Mouse (Mus musculus) R1 (cell line): ENCODE measurements around the gene Trim59.
"Not testable (repeated sequence)": the region's sequence is repeated elsewhere in the genome, so short reads cannot be mapped to it uniquely, and the experiment has no call there.

ENCODE experiments used
- DNase-seq: peaks from one replicate; pipeline ENCODE4 v3.0.0-alpha.2; 2018; ENCODE audit warnings: low read depth, low spot score

The Trim59 gene

GRCm38 (mm10) chr3:69044645-69045399, at the start of gene Trim59:
Trim59 (minus strand) TSS chr3:69044755.
- peak; percentile 96 for DNase-seq

- DNase-seq, result peak; percentile 59
These were observed 19.4 kb upstream of the Trim59 start for GRCm38 (mm10) chr3:69064005-69064404.

- DNase-seq, result no peak
These were observed 18.2 kb upstream of the Trim59 start for GRCm38 (mm10) chr3:69062764-69063163.

GRCm38 (mm10) chr3:69060672-69061071, 16.1 kb upstream of the Trim59 start:
- DNase-seq, result no peak

- DNase-seq, result no peak
These were observed 11.3 kb upstream of the Trim59 start for GRCm38 (mm10) chr3:69055871-69056270.

- no peak for DNase-seq
These were observed 10.3 kb upstream of the Trim59 start for GRCm38 (mm10) chr3:69054760-69055432.

GRCm38 (mm10) chr3:69051894-69052293, 7.3 kb upstream of the Trim59 start:
- DNase-seq, result no peak

- no peak for DNase-seq
These were observed 4.5 kb upstream of the Trim59 start for GRCm38 (mm10) chr3:69049011-69049410.

- no peak for DNase-seq
These were observed 3.1 kb upstream of the Trim59 start for GRCm38 (mm10) chr3:69047684-69048083.

GRCm38 (mm10) chr3:69046509-69046908, 2.0 kb upstream of the Trim59 start:
- DNase-seq, result no peak

- DNase-seq, result peak; percentile 22
These were observed 1.2 kb upstream of the Trim59 start for GRCm38 (mm10) chr3:69045750-69046149.

- no peak for DNase-seq
These were observed 797 bp upstream of the Trim59 start for GRCm38 (mm10) chr3:69045400-69045703.

GRCm38 (mm10) chr3:69044167-69044591, 376 bp downstream of the Trim59 start:
- DNase-seq, result peak; percentile 75

- no peak for DNase-seq
These were observed 3.3 kb downstream of the Trim59 start for GRCm38 (mm10) chr3:69041298-69041697.

GRCm38 (mm10) chr3:69040105-69040504, 4.5 kb downstream of the Trim59 start:
- DNase-seq, result no peak

- DNase-seq, result no peak
These were observed 18.3 kb downstream of the Trim59 start for GRCm38 (mm10) chr3:69026133-69026783.

- no peak for DNase-seq
These were observed 23.8 kb downstream of the Trim59 start for GRCm38 (mm10) chr3:69020764-69021163.

GRCm38 (mm10) chr3:69020285-69020684, 24.3 kb downstream of the Trim59 start:
- peak; percentile 65 for DNase-seq

- DNase-seq, result not testable (repeated sequence)
These were observed 25.9 kb downstream of the Trim59 start for GRCm38 (mm10) chr3:69018635-69019034.

GRCm38 (mm10) chr3:69017181-69017580, 27.4 kb downstream of the Trim59 start:
- DNase-seq, result no peak

- no peak for DNase-seq
These were observed 35.7 kb downstream of the Trim59 start for GRCm38 (mm10) chr3:69008873-69009272.

- DNase-seq, result no peak
These were observed 38.3 kb downstream of the Trim59 start for GRCm38 (mm10) chr3:69006246-69006760.
